Mouse (Mus musculus): ENCODE data around the gene Trim8. TPM values are rescaled to one million over a fixed set of nuclear protein-coding genes. Genes with fewer than 3 reads are reported as not detected.

Gene Trim8
- total and polyA plus RNA-seq, 3 experiments = 4.4 to 24.9 (median 12.0) TPM

GRCm38 (mm10) chr19:46507181-46507581 lies 5.7 kb downstream of the Trim8 start:
- Histone ChIP-seq H3K27ac (ENCODE audit: insufficient read depth, low read depth) (no peak overlapping the region), H3K4me3 (replicated peaks in 1 of 3; ENCODE audit: low read depth in 2 of 3, low read length in 2 of 3, poor library complexity in 1 of 3) (peak overlapping the region in 1 of 3 experiments; percentile 93), H3K4me1 (ENCODE audit: control insufficient read depth in 1 of 2, insufficient read depth in 2 of 2) (peaks cover 24 to 70% of the 10 kb centered on the region in 2 experiments), H3K27me3 (replicated peaks) (no peaks in the 10 kb centered on the region), H3K4me2 (ENCODE audit: insufficient read depth, low read depth, poor library complexity, severe bottlenecking) (no peak overlapping the region), H3K36me3 (replicated peaks in 1 of 2; ENCODE audit: control insufficient read depth in 1 of 2, insufficient read depth in 1 of 2, low read length in 1 of 2) (peaks cover 22 to 73% of the 10 kb centered on the region in 2 experiments), H3K9ac (ENCODE audit: insufficient read depth, low read depth) (no peak overlapping the region), H3K9me3 (replicated peaks; ENCODE audit: low read length) (no peaks in the 10 kb centered on the region), H3K79me2 (replicated peaks; ENCODE audit: control insufficient read depth, extremely low read depth, insufficient read depth, poor library complexity, severe bottlenecking) (peaks cover 86% of the 10 kb centered on the region)
- no peak for TF ChIP-seq CTCF (conservative IDR thresholded peaks at IDR 0.05 in 1 of 2, IDR thresholded peaks at IDR 0.05 in 1 of 2; ENCODE audit: low read depth in 2 of 2, low read length in 2 of 2)
- TF ChIP-seq PAX5 (IDR thresholded peaks at IDR 0.05; ENCODE audit: low read length) = no peak
- no peak for TF ChIP-seq SIN3A (IDR thresholded peaks at IDR 0.05; ENCODE audit: low read length)
- TF ChIP-seq ZMIZ1 (IDR thresholded peaks at IDR 0.05; ENCODE audit: low read depth, low read length) = no peak
- no peak for TF ChIP-seq ZNF384 (IDR thresholded peaks at IDR 0.05; ENCODE audit: low read depth, low read length)
- no peak for DNase-seq (ENCODE audit: extremely low read depth)
- dilution Hi-C loops (cut with MboI; ENCODE audit: extremely low pct_ligation_motif_present, extremely low pct_unique_long_range_greater_than_20kb, low sequenced_read_pairs) (no loop called here), in situ Hi-C loops (cut with MboI; ENCODE audit: low pct_ligation_motif_present, low pct_unique_long_range_greater_than_20kb, low sequenced_read_pairs) (no loop called here)

DNA sequence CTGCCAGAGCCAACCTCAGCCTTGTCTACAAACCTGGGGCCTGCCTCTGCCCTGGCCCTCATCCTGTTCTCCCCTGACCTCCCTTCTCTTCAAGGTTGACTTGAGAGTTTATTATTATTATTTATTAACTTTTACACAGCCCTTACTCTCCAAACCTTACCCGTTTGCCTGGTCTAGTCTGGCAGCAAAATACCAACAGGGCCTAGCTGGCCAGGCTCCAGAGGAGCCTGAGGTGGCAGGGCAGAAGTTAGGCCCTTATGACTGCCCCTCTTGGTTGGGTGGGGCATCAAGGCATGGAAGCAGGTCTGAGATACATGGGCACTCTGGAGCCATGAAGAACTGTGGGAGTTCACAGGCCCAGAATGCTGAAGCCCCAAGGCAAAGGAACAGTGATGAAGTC lies 6.3 kb downstream of the Trim8 start:
- Histone ChIP-seq H3K9me3 (replicated peaks; ENCODE audit: low read length) (no peaks in the 10 kb centered on the region), H3K36me3 (replicated peaks in 1 of 2; ENCODE audit: control insufficient read depth in 1 of 2, insufficient read depth in 1 of 2, low read length in 1 of 2) (peaks cover 27 to 77% of the 10 kb centered on the region in 2 experiments), H3K79me2 (replicated peaks; ENCODE audit: control insufficient read depth, extremely low read depth, insufficient read depth, poor library complexity, severe bottlenecking) (peaks cover 83% of the 10 kb centered on the region), H3K27ac (ENCODE audit: insufficient read depth, low read depth) (no peak overlapping the region), H3K4me1 (ENCODE audit: control insufficient read depth in 1 of 2, insufficient read depth in 2 of 2) (peaks cover 24 to 74% of the 10 kb centered on the region in 2 experiments), H3K9ac (ENCODE audit: insufficient read depth, low read depth) (no peak overlapping the region), H3K4me3 (replicated peaks in 1 of 3; ENCODE audit: low read depth in 2 of 3, low read length in 2 of 3, poor library complexity in 1 of 3) (no peak overlapping the region), H3K4me2 (ENCODE audit: insufficient read depth, low read depth, poor library complexity, severe bottlenecking) (no peak overlapping the region), H3K27me3 (replicated peaks) (no peaks in the 10 kb centered on the region)
- DNase-seq (ENCODE audit: extremely low read depth) = no peak
- in situ Hi-C loops (cut with MboI; ENCODE audit: low pct_ligation_motif_present, low pct_unique_long_range_greater_than_20kb, low sequenced_read_pairs) = no loop called here
- dilution Hi-C loops (cut with MboI; ENCODE audit: extremely low pct_ligation_motif_present, extremely low pct_unique_long_range_greater_than_20kb, low sequenced_read_pairs) = no loop called here
- no peak for TF ChIP-seq ZNF384 (IDR thresholded peaks at IDR 0.05; ENCODE audit: low read depth, low read length)
- no peak for TF ChIP-seq SMC3 (IDR thresholded peaks at IDR 0.05; ENCODE audit: low read depth, low read length)
- TF ChIP-seq ZC3H11A (IDR thresholded peaks at IDR 0.05; ENCODE audit: low read depth, low read length) = no peak
- TF ChIP-seq MYC (IDR thresholded peaks at IDR 0.05; ENCODE audit: low read depth, low read length) = no peak
- TF ChIP-seq MAX (IDR thresholded peaks at IDR 0.05; ENCODE audit: low read length) = no peak
- TF ChIP-seq MAFK (IDR thresholded peaks at IDR 0.05; ENCODE audit: insufficient replicate concordance, low read length) = no peak
- no peak for TF ChIP-seq CHD2 (IDR thresholded peaks at IDR 0.05; ENCODE audit: low read length)
- no peak for TF ChIP-seq ZKSCAN1 (IDR thresholded peaks at IDR 0.05; ENCODE audit: borderline replicate concordance, low read depth, low read length)
- no peak for TF ChIP-seq RCOR1 (conservative IDR thresholded peaks at IDR 0.05; ENCODE audit: low read depth, low read length)

- dilution Hi-C loops (cut with MboI; ENCODE audit: extremely low pct_ligation_motif_present, extremely low pct_unique_long_range_greater_than_20kb, low sequenced_read_pairs) (no loop called here), in situ Hi-C loops (cut with MboI; ENCODE audit: low pct_ligation_motif_present, low pct_unique_long_range_greater_than_20kb, low sequenced_read_pairs) (no loop called here)
- Histone ChIP-seq H3K4me2 (ENCODE audit: insufficient read depth, low read depth, poor library complexity, severe bottlenecking) (no peak overlapping the region), H3K27me3 (replicated peaks) (no peaks in the 10 kb centered on the region), H3K36me3 (replicated peaks in 1 of 2; ENCODE audit: control insufficient read depth in 1 of 2, insufficient read depth in 1 of 2, low read length in 1 of 2) (peaks cover 34 to 84% of the 10 kb centered on the region in 2 experiments), H3K4me3 (replicated peaks in 1 of 3; ENCODE audit: low read depth in 2 of 3, low read length in 2 of 3, poor library complexity in 1 of 3) (no peak overlapping the region), H3K79me2 (replicated peaks; ENCODE audit: control insufficient read depth, extremely low read depth, insufficient read depth, poor library complexity, severe bottlenecking) (peaks cover 77% of the 10 kb centered on the region), H3K9me3 (replicated peaks; ENCODE audit: low read length) (no peaks in the 10 kb centered on the region), H3K9ac (ENCODE audit: insufficient read depth, low read depth) (no peak overlapping the region), H3K4me1 (ENCODE audit: control insufficient read depth in 1 of 2, insufficient read depth in 2 of 2) (peaks cover 24 to 74% of the 10 kb centered on the region in 2 experiments), H3K27ac (ENCODE audit: insufficient read depth, low read depth) (no peak overlapping the region)
- TF ChIP-seq MYC (IDR thresholded peaks at IDR 0.05; ENCODE audit: low read depth, low read length) (no peak), NRF1 (IDR thresholded peaks at IDR 0.05; ENCODE audit: low read depth, low read length) (no peak), KAT2A (IDR thresholded peaks at IDR 0.05; ENCODE audit: insufficient replicate concordance, low read length) (no peak), USF2 (conservative IDR thresholded peaks at IDR 0.05; ENCODE audit: low read depth, low read length) (no peak), IRF4 (IDR thresholded peaks at IDR 0.05; ENCODE audit: low read depth, low read length) (no peak), MAX (IDR thresholded peaks at IDR 0.05; ENCODE audit: low read length) (no peak), EP300 (IDR thresholded peaks at IDR 0.05; ENCODE audit: low read length) (no peak), JUN (IDR thresholded peaks at IDR 0.05; ENCODE audit: insufficient read depth, low read depth, low read length) (no peak), SIN3A (IDR thresholded peaks at IDR 0.05; ENCODE audit: low read length) (no peak), TCF12 (IDR thresholded peaks at IDR 0.05; ENCODE audit: low read depth, low read length) (no peak), POLR2AphosphoS2 (IDR thresholded peaks at IDR 0.05; ENCODE audit: low read depth, low read length) (no peak), MXI1 (IDR thresholded peaks at IDR 0.05; ENCODE audit: low read depth, low read length) (no peak), RCOR1 (conservative IDR thresholded peaks at IDR 0.05; ENCODE audit: low read depth, low read length) (no peak), USF1 (IDR thresholded peaks at IDR 0.05; ENCODE audit: low read depth, low read length) (no peak), NELFE (IDR thresholded peaks at IDR 0.05; ENCODE audit: low read depth, low read length) (no peak), HCFC1 (IDR thresholded peaks at IDR 0.05; ENCODE audit: low read depth, low read length) (no peak)
- DNase-seq (ENCODE audit: extremely low read depth) = no peak
Measured at GRCm38 (mm10) chr19:46508738-46509137, 7.2 kb downstream of the Trim8 start.
